Mouse (Mus musculus): Measurements from ENCODE around the gene Slc35f5.

- TF ChIP-seq CTCF (conservative IDR thresholded peaks at IDR 0.05; ENCODE audit: low read length) (no peak), POU5F1 (IDR thresholded peaks at IDR 0.05; ENCODE audit: borderline replicate concordance, low read length) (no peak), NANOG (IDR thresholded peaks at IDR 0.05; ENCODE audit: borderline replicate concordance, low read length) (no peak)
Measured at GRCm38 (mm10) chr1:125643643-125644042, 83.2 kb downstream of the Slc35f5 start.

Data from E14TG2a.4 (cell line).